Mouse (Mus musculus) lung, postnatal 0 days (tissue): ENCODE data around the gene 5730522E02Rik.

ENCODE experiments used
- CTCF ChIP-seq: IDR thresholded peaks from 2 replicates; pipeline ENCODE4 v1.5.1; 2016; ENCODE audit warnings: antibody characterized with exemption, mild to moderate bottlenecking
- EP300 ChIP-seq: IDR thresholded peaks from 2 replicates; pipeline ENCODE4 v1.6.1; 2016; ENCODE audit warnings: antibody characterized with exemption, mild to moderate bottlenecking, control low read depth

DNA sequence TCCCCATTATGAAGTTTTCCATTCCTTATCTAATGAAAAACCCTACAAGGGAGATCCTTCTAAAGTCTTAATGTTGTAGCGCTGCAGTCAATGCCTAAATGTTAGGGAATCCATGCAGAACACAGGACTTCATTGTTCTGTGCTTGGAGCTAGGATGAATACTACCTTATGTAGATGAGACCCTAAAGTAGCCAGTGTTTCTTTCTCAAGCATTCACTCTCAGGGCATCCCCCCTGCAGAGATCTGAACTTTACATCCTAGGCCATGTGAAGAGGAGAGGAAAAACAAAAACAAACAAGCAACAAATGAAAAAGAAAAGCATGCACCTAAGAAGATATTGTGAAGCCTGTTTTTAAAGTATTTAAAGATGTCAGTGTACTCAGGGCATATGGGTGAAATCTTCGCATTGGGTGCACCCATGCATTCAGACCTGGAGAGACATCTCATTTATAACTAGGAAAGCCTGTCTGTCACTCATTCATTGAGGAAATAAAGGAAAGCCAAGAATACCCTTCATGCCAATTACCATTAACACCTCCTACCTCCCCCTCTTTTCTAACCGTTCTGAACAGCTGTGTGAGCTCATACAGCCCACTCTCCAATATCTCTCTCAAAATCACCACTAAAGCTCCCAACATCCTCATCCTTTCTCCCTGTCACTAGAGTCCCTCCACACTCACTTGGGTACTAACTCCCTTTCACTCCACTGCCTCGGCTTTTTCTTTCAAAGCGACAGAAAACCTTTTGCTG lies 442.8 kb downstream of the 5730522E02Rik start:
- TF ChIP-seq CTCF (no peak), EP300 (no peak)
